Mouse (Mus musculus) embryonic facial prominence, embryonic 13.5 days (tissue): ENCODE results near the gene Gata1. TPM values are rescaled to one million over a fixed set of nuclear protein-coding genes. Genes with fewer than 3 reads are reported as not detected.
"Not testable (repeated sequence)": the region's sequence is repeated elsewhere in the genome, so short reads cannot be mapped to it uniquely, and the experiment has no call there.

Experiments
- ATAC-seq: fragments of 200-750 bp; cut with Nextera tagmentation; 2 replicates; pipeline ENCODE4 v1.8.0; 2017; ENCODE audit warnings: low read depth; ENCODE audit not compliant: insufficient number of reproducible peaks, insufficient read depth, low FRiP score, low TSS enrichment
- H3K27ac ChIP-seq: fragments of 300-500 bp; sonication (generic); 2 replicates; pipeline ENCODE4 v1.5.1; 2015; ENCODE audit warnings: moderate library complexity, mild to moderate bottlenecking, inconsistent platforms
- H3K27me3 ChIP-seq: fragments of 300-500 bp; sonication (generic); 2 replicates; pipeline ENCODE4 v1.6.1; 2015; ENCODE audit warnings: mild to moderate bottlenecking, inconsistent platforms
- H3K36me3 ChIP-seq: fragments of 300-500 bp; sonication (generic); 2 replicates; pipeline ENCODE4 v1.6.1; 2015; ENCODE audit warnings: mild to moderate bottlenecking, inconsistent platforms
- H3K4me1 ChIP-seq: fragments of 300-500 bp; sonication (generic); 2 replicates; pipeline ENCODE4 v1.6.1; 2015; ENCODE audit warnings: inconsistent platforms
- H3K4me2 ChIP-seq: fragments of 300-500 bp; sonication (generic); 2 replicates; pipeline ENCODE4 v1.6.1; 2015; ENCODE audit warnings: moderate library complexity, mild to moderate bottlenecking, inconsistent platforms
- H3K4me3 ChIP-seq: fragments of 300-500 bp; sonication (generic); 2 replicates; pipeline ENCODE4 v1.5.1; 2015; ENCODE audit warnings: mild to moderate bottlenecking, inconsistent platforms
- H3K9ac ChIP-seq: fragments of 300-500 bp; sonication (generic); 2 replicates; pipeline ENCODE4 v1.6.1; 2015; ENCODE audit warnings: mild to moderate bottlenecking, inconsistent platforms
- H3K9me3 ChIP-seq: fragments of 300-500 bp; sonication (generic); 2 replicates; pipeline ENCODE4 v1.6.1; 2016; ENCODE audit warnings: inconsistent platforms
- WGBS: fragments of 180-500 bp; shearing (Covaris S2); methylation state at CpG from one replicate; pipeline ENCODE4 v1.1.7; 2015; ENCODE audit warnings: mixed read lengths; 5-methylcytosine and 5-hydroxymethylcytosine counted together
- polyA plus RNA-seq: library from polyadenylated mRNA; unstranded; fragments of >200 nt; fragmentation: Nextera tagmentation; extraction: Ambion mirVana; gene quantifications from 2 replicates; pipeline ENCODE4 v1.2.1, GENCODE M21; 2015

The Gata1 gene
- 1.6 and 2.0 TPM in 2 replicates for polyA plus RNA-seq

- WGBS, result 90% methylated on average over 11 of the region's 11 CpGs
- no peak within 1 kb of the TSS for H3K27ac ChIP-seq
- ATAC-seq, result no peak
These were observed at the start of gene Gata1 for GRCm38 (mm10) chrX:7977892-7978291. Gata1 (minus strand) TSS chrX:7978071.

GRCm38 (mm10) chrX:8026811-8027210, 48.9 kb upstream of the Gata1 start:
- Histone ChIP-seq H3K9ac (no peak overlapping the region), H3K9me3 (no peaks in the 10 kb centered on the region), H3K4me3 (no peak overlapping the region), H3K4me1 (no peaks in the 10 kb centered on the region), H3K4me2 (no peak overlapping the region), H3K27me3 (no peaks in the 10 kb centered on the region), H3K27ac (no peak overlapping the region), H3K36me3 (no peaks in the 10 kb centered on the region)
- ATAC-seq, result no peak
- WGBS, result 77% methylated on average over 4 of the region's 4 CpGs

More at GRCm38 (mm10) chrX:7977892-7978291, at the start of gene Gata1:
- no peaks in the 10 kb centered on the region for H3K36me3 ChIP-seq
- H3K9me3 ChIP-seq, result no peaks in the 10 kb centered on the region
- H3K9ac ChIP-seq, result no peak within 1 kb of the TSS
- no peaks in the 10 kb centered on the region for H3K27me3 ChIP-seq
- no peaks in the 10 kb centered on the region for H3K4me1 ChIP-seq
- H3K4me2 ChIP-seq, result no peak within 1 kb of the TSS
- H3K4me3 ChIP-seq, result no peak within 1 kb of the TSS

GRCm38 (mm10) chrX:8024795-8025194, 46.9 kb upstream of the Gata1 start:
- H3K4me2 ChIP-seq, result no peak overlapping the region
- no peak for ATAC-seq
- no peaks in the 10 kb centered on the region for H3K4me1 ChIP-seq
- no peaks in the 10 kb centered on the region for H3K9me3 ChIP-seq
- H3K36me3 ChIP-seq, result no peaks in the 10 kb centered on the region
- no peaks in the 10 kb centered on the region for H3K27me3 ChIP-seq
- 65% methylated on average over 2 of the region's 2 CpGs for WGBS
- no peak overlapping the region for H3K9ac ChIP-seq
- no peak overlapping the region for H3K4me3 ChIP-seq
- no peak overlapping the region for H3K27ac ChIP-seq

- Histone ChIP-seq H3K27me3 (no peaks in the 10 kb centered on the region), H3K4me2 (no peak overlapping the region), H3K36me3 (no peaks in the 10 kb centered on the region), H3K4me1 (no peaks in the 10 kb centered on the region), H3K4me3 (no peak overlapping the region), H3K9me3 (no peaks in the 10 kb centered on the region), H3K9ac (no peak overlapping the region), H3K27ac (no peak overlapping the region)
- ATAC-seq, result no peak
- 68% methylated on average over 2 of the region's 2 CpGs for WGBS
These were observed 42.4 kb upstream of the Gata1 start for GRCm38 (mm10) chrX:8020111-8020778.

GRCm38 (mm10) chrX:8018286-8018685, 40.4 kb upstream of the Gata1 start, which contains the start of gene Glod5:
Glod5 (minus strand) TSS chrX:8018492.
- no peaks in the 10 kb centered on the region for H3K9me3 ChIP-seq
- H3K36me3 ChIP-seq, result no peaks in the 10 kb centered on the region
- H3K4me3 ChIP-seq, result no peak within 1 kb of the TSS
- WGBS, result 70% methylated on average over 2 of the region's 2 CpGs
- no peaks in the 10 kb centered on the region for H3K4me1 ChIP-seq
- H3K27ac ChIP-seq, result no peak within 1 kb of the TSS
- no peak within 1 kb of the TSS for H3K9ac ChIP-seq
- H3K4me2 ChIP-seq, result no peak within 1 kb of the TSS
- H3K27me3 ChIP-seq, result no peaks in the 10 kb centered on the region
- ATAC-seq, result no peak

- Histone ChIP-seq H3K27me3 (no peaks in the 10 kb centered on the region), H3K4me3 (no peak overlapping the region), H3K9ac (no peak overlapping the region), H3K27ac (no peak overlapping the region), H3K4me2 (no peak overlapping the region), H3K9me3 (no peaks in the 10 kb centered on the region), H3K4me1 (no peaks in the 10 kb centered on the region), H3K36me3 (no peaks in the 10 kb centered on the region)
- no peak for ATAC-seq
- WGBS, result 10% methylated on average over 5 of the region's 5 CpGs
These were observed 39.3 kb upstream of the Gata1 start for GRCm38 (mm10) chrX:8017142-8017541.

GRCm38 (mm10) chrX:8015675-8016074, 37.8 kb upstream of the Gata1 start:
- ATAC-seq, H3K27ac ChIP-seq, H3K4me3 ChIP-seq, H3K4me2 ChIP-seq, H3K36me3 ChIP-seq, H3K4me1 ChIP-seq, H3K9me3 ChIP-seq, H3K9ac ChIP-seq, H3K27me3 ChIP-seq: not testable (repeated sequence)
- WGBS, result 22% methylated on average over 7 of the region's 7 CpGs

- Histone ChIP-seq H3K36me3 (no peaks in the 10 kb centered on the region), H3K4me2 (no peak overlapping the region), H3K9ac (no peak overlapping the region), H3K4me3 (no peak overlapping the region), H3K27me3 (no peaks in the 10 kb centered on the region), H3K9me3 (no peaks in the 10 kb centered on the region), H3K4me1 (no peaks in the 10 kb centered on the region), H3K27ac (no peak overlapping the region)
- WGBS, result 24% methylated on average over 8 of the region's 8 CpGs
- ATAC-seq, result no peak
These were observed 35.9 kb upstream of the Gata1 start for GRCm38 (mm10) chrX:8013569-8014314.

DNA sequence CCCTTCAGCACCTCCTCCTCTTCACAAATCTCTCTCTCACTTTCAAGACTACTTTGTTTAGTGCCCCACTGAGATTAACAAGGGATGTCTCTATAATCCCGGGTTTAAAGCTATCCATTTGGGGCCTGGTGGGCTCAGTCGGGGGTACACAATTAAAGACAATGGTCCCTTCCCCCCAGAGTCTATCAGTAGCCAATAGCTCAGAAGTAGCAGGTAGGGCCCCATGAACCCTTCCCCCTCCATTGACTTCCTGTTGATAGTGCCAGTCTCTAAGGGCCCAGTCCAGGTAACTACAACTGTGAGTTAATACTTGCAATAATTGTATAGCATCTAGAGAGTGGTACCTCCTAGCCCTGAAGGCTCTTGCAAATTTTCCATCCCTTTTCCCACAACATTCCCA, 35.3 kb upstream of the Gata1 start:
- Histone ChIP-seq H3K27me3 (no peaks in the 10 kb centered on the region), H3K9me3 (no peaks in the 10 kb centered on the region), H3K4me2 (no peak overlapping the region), H3K27ac (no peak overlapping the region), H3K4me3 (no peak overlapping the region), H3K9ac (no peak overlapping the region), H3K36me3 (no peaks in the 10 kb centered on the region), H3K4me1 (no peaks in the 10 kb centered on the region)
- no peak for ATAC-seq
- WGBS, result 19% methylated on average over 2 of the region's 2 CpGs

- WGBS, result 75% methylated on average over 4 of the region's 4 CpGs
- H3K4me2 ChIP-seq, H3K4me3 ChIP-seq, H3K9ac ChIP-seq, H3K4me1 ChIP-seq, H3K27ac ChIP-seq, H3K27me3 ChIP-seq, H3K36me3 ChIP-seq, ATAC-seq, H3K9me3 ChIP-seq: not testable (repeated sequence)
These were observed 31.5 kb upstream of the Gata1 start for GRCm38 (mm10) chrX:8009356-8009755.

DNA sequence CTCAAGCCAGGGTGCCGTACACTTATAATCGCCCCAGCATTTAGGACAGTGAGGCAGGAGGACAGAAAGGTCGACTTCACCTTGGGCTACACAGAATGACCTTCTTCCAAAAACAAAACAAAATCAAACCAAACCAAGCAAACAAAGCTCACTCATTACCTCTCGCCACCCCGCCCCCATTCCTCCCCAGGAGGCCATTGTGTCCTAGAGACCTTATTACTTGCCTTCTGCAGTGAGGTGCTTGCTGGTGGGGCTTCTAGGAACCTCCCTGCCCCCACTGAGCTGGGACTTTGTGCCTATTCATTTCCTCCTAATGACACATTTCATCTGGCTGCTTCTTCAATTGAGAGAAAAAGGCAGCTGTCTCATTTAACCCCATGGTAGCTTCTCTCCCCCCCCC, 30.7 kb upstream of the Gata1 start:
- WGBS, result 43% methylated on average over 5 of the region's 5 CpGs
- H3K36me3 ChIP-seq, result no peaks in the 10 kb centered on the region
- ATAC-seq, result no peak
- H3K4me3 ChIP-seq, result no peak overlapping the region
- no peak overlapping the region for H3K9ac ChIP-seq
- no peaks in the 10 kb centered on the region for H3K4me1 ChIP-seq
- H3K4me2 ChIP-seq, result no peak overlapping the region
- H3K27ac ChIP-seq, result no peak overlapping the region
- H3K27me3 ChIP-seq, result no peaks in the 10 kb centered on the region
- no peaks in the 10 kb centered on the region for H3K9me3 ChIP-seq

DNA sequence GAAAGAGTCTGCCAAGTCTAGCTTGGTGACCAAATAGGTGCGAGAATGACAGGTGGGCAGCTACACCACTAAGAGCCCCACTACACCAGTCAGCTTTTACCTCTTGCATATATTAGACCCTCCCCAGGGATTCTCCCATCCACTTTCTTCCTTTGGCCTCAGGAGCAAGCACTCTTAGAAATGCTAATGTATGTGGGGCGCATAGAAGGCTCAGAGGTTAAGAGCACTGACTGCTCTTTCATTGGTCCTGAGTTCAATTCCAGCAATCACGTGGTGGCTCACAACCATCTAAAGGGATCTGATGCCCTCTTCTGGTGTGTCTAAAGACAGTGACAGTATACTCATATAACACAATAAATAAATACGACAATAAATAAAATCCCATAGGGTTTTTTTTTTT, 25.1 kb upstream of the Gata1 start:
- no peak overlapping the region for H3K27ac ChIP-seq
- no peak overlapping the region for H3K4me3 ChIP-seq
- no peak overlapping the region for H3K9ac ChIP-seq
- no peaks in the 10 kb centered on the region for H3K4me1 ChIP-seq
- no peaks in the 10 kb centered on the region for H3K36me3 ChIP-seq
- no peaks in the 10 kb centered on the region for H3K9me3 ChIP-seq
- no peak overlapping the region for H3K4me2 ChIP-seq
- no peak for ATAC-seq
- no peaks in the 10 kb centered on the region for H3K27me3 ChIP-seq
- 55% methylated on average over 4 of the region's 4 CpGs for WGBS
